Mouse (Mus musculus): ENCODE measurements around the gene Acsm5.

The Acsm5 gene

GRCm38 (mm10) chr7:119519163-119519562 lies at the start of gene Acsm5:
Gene Acsm5 (plus strand): TSS chr7:119519463.
- 78% methylated on average over 5 of the region's 5 CpGs for WGBS

GRCm38 (mm10) chr7:119476500-119477389 lies 42.5 kb upstream of the Acsm5 start:
- 81% methylated on average over 33 of the region's 33 CpGs for whole genome bisulfite sequencing

GRCm38 (mm10) chr7:119479256-119479655 lies 40.0 kb upstream of the Acsm5 start, which contains the start of gene Umod:
Gene Umod (minus strand): TSS chr7:119479282.

GRCm38 (mm10) chr7:119484154-119484553 lies 35.1 kb upstream of the Acsm5 start:
- 92% methylated on average over 4 of the region's 4 CpGs for WGBS

GRCm38 (mm10) chr7:119486683-119487082 lies 32.6 kb upstream of the Acsm5 start:
- 51% methylated on average over 5 of the region's 5 CpGs for WGBS

GRCm38 (mm10) chr7:119490041-119490780 lies 29.1 kb upstream of the Acsm5 start:
- WGBS: 70% methylated on average over 4 of the region's 4 CpGs

- WGBS: 87% methylated on average over 4 of the region's 4 CpGs
These were observed 8.1 kb upstream of the Acsm5 start for GRCm38 (mm10) chr7:119511143-119511542.

GRCm38 (mm10) chr7:119513056-119513455 lies 6.2 kb upstream of the Acsm5 start:
- 18% methylated on average over 7 of the region's 7 CpGs for whole genome bisulfite sequencing

GRCm38 (mm10) chr7:119515492-119516271 lies 3.6 kb upstream of the Acsm5 start:
- WGBS: 68% methylated on average over 10 of the region's 10 CpGs

GRCm38 (mm10) chr7:119516272-119516558 lies 3.0 kb upstream of the Acsm5 start:
- 83% methylated on average over 7 of the region's 7 CpGs for WGBS

- 58% methylated on average over 5 of the region's 5 CpGs for whole genome bisulfite sequencing
These were observed 391 bp downstream of the Acsm5 start for GRCm38 (mm10) chr7:119519654-119520053.

- WGBS: 81% methylated on average over 3 of the region's 3 CpGs
These were observed 2.6 kb downstream of the Acsm5 start for GRCm38 (mm10) chr7:119521816-119522215.

- 79% methylated on average over 1 of the region's 1 CpGs for WGBS
These were observed 3.1 kb downstream of the Acsm5 start for GRCm38 (mm10) chr7:119522385-119522784.

GRCm38 (mm10) chr7:119523389-119523788 lies 4.1 kb downstream of the Acsm5 start, which contains the start of gene Pdilt:
Gene Pdilt (minus strand): TSS chr7:119523489.
- 72% methylated on average over 4 of the region's 4 CpGs for WGBS

- WGBS: 23% methylated on average over 2 of the region's 2 CpGs
These were observed 6.6 kb downstream of the Acsm5 start for GRCm38 (mm10) chr7:119525881-119526281.

GRCm38 (mm10) chr7:119526486-119526885 lies 7.2 kb downstream of the Acsm5 start:
- 34% methylated on average over 13 of the region's 13 CpGs for WGBS

- 94% methylated on average over 1 of the region's 1 CpGs for WGBS
These were observed 7.9 kb downstream of the Acsm5 start for GRCm38 (mm10) chr7:119527135-119527534.

GRCm38 (mm10) chr7:119527548-119527947 lies 8.3 kb downstream of the Acsm5 start:
- 87% methylated on average over 2 of the region's 2 CpGs for WGBS

GRCm38 (mm10) chr7:119528617-119529016 lies 9.4 kb downstream of the Acsm5 start:
- WGBS: 87% methylated on average over 7 of the region's 7 CpGs

GRCm38 (mm10) chr7:119532924-119533323 lies 13.7 kb downstream of the Acsm5 start:
- 63% methylated on average over 1 of the region's 1 CpGs for WGBS

GRCm38 (mm10) chr7:119534389-119534788 lies 15.1 kb downstream of the Acsm5 start:
- WGBS: 81% methylated on average over 2 of the region's 2 CpGs

GRCm38 (mm10) chr7:119542445-119542844 lies 23.2 kb downstream of the Acsm5 start:
- WGBS: 84% methylated on average over 2 of the region's 2 CpGs
